Mouse (Mus musculus) brain, adult 2 months (tissue): Measurements from ENCODE around the gene Eid3.
A peak's percentile ranks its signal among the peaks of the same experiment; 100 is the strongest.

ENCODE experiments used
- DNase-seq: peaks from one replicate; pipeline ENCODE4 v3.0.0; 2011; ENCODE audit warnings: low read depth, low spot score

Eid3 gene

DNA sequence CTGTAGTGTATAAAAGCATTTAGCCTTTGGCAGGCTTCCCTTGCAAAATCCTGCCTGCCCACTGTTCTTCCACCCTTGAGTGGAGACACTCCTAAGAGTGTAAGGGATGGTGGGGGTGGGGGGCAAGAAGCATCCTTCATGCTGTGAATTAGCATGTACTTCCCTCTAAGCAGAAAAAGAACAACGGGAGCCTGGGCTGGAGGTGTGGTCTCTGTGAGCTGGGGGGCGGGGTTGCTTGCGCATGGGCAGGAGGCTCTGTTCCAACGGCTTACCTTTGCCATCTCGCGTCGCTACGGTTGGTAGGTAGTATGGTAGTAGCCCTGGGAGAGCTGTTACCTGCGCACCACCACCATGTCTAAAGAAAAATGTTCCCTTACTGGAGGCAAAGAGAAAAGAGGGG lies at the start of gene Eid3:
TSS of gene Eid3 (plus strand) at position 271 of the 400 bp plus-strand sequence.
- peak; percentile 34 for DNase-seq

DNA sequence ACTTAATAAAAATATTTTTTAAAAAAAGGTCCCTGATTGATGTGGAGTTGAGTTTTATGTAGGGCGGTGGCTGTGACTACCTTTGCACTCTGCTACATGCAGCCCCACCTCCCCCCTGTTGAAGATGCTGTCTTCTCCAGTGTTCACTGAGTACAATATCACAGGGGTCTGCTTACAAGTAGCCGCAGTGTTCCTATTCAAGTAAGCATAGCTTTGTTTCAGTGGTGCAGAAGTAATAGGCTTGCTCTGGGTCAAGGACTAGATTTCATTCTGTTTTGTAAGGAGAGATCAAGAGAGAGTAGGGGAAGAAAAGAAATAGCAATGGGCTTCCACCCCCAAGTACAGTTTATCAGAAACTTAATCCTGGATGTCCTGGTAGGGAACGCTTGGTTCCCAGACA lies 48.9 kb upstream of the Eid3 start:
- no peak for DNase-seq

DNA sequence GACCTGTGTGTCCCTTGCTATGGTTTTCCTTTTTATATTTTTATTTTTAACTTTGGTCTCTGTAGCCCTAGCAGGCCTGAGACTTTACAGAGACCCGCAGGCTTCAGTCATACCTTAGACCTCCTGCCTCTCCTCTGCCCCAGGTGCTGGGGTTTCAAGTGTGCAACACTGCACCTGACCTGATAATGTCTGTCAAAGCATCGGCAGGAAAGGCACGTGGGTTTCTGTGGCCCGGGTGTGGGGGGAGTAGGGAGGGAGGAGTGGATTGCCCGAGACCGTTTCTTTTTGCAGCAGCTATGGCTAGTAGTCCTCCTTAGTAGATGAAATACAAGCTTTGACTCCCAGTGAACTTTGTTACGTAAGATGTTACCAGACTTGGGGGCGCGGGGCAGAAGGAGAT lies 48.5 kb upstream of the Eid3 start:
- no peak for DNase-seq

DNA sequence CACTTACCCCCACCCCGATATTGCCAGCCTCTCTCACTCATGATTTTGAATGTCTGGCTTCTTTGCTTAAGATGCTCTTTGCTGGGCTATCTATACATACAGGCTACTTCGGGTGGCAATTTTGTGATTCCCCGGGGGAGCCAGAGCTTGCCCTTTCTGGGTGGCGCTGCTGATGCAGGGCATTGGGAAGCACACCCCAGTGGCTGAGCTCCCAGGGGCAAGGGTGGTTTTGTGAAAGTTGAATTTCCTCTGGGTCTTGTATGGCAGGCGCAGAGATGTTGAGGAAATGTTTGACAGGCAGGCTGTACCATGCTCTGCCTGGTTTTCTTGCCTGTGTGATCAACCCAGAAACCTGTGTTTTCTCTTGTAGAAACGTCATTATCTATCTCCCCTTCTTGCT lies 47.8 kb upstream of the Eid3 start:
- no peak for DNase-seq

DNA sequence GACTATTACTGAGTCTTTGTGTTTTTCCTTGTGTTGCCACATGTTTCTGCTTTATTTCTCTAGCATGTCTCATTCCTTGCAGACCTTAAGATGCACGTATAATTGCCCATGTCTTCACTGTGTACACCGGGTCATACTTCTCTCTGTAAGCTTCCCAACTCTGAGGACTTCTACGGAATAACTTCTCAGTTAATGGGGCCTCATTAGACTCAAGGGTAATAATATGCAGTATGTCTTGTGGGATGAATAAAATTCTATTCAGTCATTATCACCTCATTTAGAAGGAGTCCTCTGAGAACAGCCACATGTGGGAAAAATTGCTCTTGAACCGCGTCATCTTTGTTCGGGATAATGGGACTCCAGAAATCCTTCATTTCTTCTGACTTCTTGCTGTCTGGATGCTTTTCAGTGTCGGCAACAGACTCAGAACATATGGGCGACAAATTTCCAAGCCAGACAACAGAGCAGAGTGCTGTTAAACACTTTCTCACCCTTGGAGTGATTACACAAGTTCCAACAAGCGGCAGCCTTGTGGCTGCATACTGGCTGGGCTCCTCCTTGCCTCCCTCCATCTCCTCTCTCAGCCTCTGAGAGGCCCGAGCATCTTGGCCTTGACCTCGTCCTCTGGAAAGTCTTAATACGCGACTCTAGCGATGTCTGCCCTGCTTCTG lies 43.2 kb upstream of the Eid3 start:
- DNase-seq: no peak

DNA sequence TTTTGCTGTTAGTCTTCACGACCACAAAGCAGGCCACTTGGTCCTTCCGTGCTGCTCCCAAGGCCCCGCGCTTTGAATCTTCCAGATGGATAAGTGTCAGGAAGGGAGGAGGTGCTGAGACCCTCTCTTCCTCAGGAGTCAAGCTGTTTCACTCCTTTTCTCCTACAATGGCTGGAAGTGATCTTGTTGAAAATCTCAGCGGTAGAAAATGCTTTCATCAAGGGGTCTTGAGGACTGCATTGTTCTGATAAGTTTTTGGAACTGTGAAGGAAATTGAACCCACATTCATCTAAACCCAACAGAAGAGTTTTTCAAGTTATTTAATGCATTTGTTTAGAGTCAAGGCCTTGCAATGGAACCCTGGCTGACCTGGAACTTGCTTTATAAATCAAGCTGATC lies 42.6 kb upstream of the Eid3 start:
- no peak for DNase-seq

DNA sequence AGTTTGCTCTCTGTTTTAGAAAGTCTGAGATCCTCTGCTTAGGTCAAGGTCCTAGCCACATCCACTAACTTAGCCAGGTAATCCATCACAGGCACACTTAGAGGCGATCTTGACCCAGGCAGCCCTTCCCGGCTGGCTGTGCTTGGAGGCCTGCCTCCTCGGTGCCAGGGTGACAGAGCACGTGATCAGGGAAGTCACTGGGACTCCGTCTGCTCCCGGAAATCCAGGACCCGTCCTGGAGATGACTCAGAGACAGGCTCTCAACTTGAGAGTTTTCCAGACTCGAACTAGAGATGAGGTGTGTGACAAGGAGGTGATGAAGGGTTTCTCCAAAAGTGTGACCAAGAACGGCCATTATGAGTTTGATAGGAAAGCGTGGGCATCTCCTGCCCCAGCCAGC lies 41.9 kb upstream of the Eid3 start:
- no peak for DNase-seq

DNA sequence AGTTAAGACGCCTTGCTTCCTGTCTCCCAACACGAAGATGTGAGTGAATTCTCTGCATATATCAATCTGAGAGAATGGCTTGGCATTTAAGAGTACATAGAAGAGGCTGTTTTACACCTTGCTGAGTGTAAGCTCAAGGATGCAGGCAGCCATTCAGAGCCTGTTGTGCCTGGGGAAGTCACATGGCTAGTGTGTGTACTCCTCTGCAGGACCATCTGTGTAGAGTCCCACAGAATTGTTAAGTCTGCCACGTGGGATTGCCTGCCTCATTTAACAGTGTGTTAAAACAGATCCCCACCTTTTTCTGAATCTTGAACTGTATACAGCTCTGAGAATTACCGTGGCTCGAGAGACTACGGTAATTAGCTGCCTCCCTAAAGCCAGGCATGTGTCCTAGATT lies 39.9 kb upstream of the Eid3 start:
- peak; percentile 76 for DNase-seq

DNA sequence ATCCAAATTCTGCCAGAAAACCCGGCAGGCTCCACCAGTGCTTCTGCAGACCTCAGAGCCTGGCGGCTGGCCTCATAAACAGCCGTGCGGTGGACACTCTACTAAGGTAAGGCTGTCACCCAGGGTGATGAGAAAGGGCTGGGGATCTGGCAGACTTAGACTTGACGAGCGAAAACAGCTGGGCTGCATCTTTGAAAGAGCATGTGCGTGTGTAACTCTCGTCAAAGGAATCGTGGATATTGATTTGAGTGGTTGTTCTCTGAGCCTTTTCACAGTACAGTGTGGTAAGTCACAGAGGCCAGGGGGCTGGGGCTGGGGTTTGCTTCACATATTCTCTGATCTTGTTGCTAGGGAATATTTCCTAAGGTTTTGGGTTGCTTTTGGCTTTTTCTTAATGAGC lies 32.5 kb upstream of the Eid3 start, which contains the start of gene Txnrd1:
TSS of gene Txnrd1 (plus strand) at position 26 of the 400 bp plus-strand sequence.
- DNase-seq: no peak

DNA sequence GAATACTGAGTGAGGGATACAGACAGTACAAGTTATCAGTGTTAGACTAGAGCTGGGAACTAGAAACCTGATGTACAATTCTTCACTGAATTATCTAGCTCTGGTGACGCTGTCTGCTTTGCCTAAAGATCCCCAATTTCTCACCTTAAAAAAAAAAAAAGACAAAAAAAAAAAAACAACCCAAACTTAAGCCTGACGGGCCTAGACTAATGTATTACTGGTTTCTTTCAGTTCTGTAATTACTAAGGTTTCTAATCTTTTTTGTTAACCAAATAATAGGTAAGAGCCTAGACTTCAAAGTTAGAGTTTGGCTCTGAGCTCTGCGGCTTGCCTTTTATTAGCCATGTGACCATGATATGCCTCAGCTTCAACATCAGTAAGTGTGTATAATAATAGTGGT lies 30.5 kb upstream of the Eid3 start:
- no peak for DNase-seq

DNA sequence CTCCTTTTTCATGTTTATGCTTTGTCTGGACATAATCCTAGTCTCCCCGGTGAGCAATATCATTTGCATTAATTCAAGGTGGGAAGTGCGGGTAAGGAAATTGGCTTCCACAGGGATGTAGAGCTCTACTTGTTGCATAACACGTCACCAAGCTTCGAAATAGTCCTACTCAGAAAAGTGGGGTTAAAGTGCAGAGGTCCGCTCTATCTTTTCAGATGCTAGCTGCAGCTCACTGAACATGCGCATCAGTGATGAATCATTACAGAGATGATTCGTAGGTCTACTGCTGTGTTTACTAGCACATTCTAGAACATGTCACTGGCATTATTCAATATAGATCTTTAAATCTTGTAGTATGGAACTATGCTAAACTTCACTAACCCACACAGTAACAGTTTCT lies 28.0 kb upstream of the Eid3 start:
- no peak for DNase-seq

DNA sequence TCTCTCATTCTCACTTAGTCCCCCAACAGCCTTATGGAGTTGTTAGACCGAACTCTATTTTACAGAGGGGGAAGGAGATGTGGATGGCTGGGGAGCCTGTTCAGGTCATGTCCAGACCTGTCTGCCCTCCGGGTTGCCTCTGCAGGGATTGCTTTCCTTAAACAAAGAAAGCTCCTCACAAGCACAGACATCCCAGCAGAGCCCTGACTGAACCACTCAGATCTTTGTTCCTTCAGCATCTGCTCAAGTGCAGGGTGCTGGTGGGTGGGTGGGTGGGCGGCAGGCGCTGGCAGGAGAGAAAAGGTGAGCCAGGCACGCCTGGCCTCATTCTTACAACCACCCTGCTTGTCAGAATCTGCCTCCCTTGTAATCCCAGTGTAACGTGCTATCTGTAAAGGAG lies 22.3 kb upstream of the Eid3 start:
- DNase-seq: peak; percentile 62

DNA sequence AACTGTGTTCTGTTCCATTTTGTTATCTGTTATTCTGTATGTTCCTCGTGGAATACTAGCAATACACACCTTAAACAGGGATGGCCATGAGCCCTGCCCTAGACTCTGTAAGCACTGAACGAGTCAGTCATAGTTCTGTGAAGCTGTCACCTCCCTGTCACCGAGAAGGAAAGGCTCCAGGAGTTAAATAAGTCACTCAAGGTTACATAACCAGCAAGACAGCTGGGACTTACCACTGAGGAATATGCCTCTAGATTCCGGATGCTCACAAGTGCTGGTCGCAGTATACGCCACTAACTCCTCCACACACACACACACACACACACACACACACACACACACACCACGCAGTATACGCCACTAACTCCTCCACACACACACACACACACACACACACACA lies 21.7 kb upstream of the Eid3 start:
- DNase-seq: peak; percentile 63

DNA sequence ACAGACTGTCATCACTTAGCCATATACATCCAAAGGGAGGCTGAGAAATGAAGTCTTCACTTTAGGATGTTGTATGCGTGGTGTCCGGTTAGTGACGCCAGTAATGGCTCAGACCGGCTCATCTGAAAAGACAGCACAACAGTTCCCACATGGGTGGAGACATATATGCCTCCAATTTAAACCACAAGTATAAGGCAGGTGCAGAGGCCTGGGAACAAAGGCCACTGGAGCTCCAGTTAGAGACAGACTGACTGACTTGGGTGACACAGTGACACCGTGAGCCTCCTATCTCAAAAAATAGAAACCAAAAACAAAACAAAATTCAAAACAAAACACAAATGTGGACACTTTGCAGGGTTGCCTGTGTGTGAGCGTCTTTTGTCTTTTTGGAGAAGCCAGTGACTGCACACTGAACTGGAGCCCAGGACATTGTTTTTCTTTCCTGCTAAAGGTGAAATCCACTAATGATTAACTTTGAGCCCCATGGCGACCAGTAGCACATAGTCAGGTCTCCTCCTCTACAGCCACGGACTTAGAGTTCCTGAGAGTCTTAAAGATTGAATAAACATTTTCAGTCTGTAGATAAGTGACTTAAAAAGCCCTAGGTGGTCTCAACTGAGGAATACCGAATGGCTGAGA lies 18.5 kb upstream of the Eid3 start:
- DNase-seq: no peak

DNA sequence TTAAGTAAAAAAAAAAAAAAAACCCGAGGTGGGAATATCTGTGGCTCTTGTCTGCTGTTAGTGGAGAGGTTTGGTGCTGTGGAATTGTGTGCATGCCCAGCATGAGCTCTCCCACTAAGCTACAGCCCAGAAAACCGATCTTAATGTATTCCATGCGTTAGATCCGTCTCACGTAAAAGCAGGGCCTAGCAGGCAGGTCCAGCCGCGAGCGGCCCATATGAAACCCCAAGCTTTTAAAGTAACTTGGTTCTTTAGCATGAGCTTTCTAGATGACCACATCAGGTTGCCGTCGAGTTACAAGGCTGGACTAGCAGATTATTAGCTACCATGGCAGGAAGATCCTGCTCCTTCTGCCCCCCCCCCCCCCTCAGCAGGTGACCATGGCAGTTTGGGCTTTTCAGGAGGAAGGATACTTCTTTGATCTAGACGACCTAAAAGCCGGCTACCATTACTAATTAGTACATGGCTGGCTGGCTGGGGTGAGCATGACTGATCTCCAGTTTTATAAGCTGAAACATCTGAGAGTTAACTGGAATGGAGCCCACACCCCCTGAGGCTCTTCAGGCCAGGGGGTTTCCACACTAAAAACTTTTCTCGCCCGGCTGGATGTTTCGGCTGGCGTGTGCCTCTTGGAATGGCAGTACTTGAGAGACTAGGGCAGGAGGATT lies 16.6 kb upstream of the Eid3 start:
- DNase-seq: no peak

DNA sequence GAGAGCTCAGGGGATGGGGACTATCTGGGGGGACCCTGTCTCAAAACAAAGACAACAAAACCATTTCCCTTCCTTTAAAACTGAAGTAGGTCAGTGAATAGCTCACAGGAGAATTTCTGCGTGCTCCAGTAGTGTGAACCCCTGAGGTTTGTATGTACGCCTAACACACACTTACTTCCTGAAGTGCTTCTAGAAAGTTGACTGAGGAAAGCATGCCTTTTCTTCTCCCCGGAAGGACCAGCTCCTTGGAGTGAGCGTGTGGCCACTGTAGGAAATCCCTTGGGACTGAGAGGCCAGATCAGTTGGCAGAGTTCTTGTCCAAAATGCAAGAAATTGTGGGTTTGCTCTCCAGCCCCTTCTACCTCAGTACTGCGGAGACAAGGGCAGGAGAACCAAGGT lies 16.1 kb upstream of the Eid3 start:
- no peak for DNase-seq

DNA sequence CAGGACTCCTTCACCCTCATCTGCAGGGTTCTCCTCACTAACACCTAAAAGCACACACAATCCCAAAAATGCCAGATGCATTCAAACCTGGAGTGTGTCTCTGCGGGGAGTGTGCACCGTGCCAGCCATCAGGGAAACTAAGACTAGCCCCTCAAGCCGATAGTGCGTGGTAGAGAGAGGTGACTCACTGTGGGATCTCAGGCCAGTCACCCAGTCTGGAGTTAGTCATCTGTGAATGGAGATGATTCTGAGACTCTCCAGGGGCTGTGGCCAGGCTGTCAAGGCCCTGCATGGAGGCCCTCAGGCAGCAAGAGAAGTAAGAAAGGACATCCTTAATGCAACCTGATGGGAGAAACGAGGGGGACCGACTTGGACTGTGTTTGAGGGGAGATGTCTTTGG lies 14.7 kb upstream of the Eid3 start:
- DNase-seq: no peak

DNA sequence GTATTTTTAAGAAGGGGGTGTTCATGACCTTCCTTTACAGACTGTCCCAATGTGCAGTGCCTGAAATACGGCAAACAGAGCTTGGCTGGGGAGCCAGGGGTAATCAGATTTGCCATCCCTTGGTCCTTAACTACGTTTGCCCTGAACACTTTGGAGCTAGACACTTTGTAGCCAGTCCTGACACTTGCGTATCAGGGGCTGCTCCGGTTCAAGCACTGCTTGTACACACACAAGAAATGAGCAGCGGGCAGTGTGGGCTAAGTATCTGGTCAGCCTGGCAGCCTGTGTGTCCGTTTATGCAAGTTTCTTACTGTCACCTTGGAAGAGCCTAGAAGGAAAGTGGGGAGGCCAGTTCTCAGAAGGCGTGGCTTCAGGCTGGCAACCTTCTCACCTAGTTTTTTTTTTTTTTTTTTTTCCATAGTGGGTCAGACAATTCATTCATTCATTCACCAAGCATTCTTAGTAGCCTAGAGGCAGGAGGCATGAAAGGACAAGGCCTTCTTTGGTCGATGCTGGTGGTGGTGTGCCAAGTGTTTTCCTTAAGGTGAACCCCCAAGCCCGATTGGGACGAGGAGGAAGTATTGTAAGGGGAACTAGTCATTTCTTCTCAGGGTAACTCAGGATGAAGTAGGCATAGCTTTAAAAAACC lies 8.3 kb upstream of the Eid3 start:
- DNase-seq: no peak

DNA sequence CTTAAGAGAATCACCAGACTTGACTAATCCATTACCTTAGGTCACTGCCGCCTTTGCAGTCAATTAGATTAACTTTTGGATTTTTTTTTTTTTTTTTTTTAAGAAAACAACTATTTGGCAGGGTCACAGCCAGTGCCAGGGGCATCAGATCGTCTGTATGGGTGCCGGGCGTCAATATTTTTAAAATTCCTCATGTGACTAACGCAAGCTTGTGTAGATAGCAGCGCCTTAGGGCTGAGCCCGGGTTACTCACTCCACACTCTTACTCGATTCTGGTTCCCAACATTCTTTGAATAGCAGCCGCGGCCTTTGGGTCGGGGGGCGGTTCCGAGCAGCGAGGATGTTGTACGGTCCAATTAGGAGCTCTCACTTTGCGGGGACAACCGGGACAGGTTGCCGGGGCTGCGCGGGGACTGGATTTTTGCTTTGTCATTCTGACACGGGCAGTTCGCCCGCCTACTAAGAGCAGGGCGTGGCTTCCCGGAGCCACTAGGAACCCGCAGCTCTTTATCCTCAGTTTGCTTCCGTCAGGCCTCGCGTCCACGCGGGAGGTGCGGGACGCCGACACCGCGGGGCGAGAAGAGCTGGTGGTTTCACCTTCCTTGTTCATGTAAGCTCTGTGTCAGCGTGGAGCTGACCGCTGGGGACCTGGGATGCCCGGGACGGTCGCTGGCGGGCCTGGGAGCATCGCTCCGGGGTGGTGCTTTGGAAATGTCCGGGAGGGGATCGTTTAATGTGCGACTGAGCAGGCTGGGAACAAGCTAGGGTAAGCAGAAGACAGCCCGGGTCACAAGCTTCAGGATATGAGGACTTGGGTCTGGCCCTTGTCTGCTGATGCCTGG lies 7.5 kb upstream of the Eid3 start:
- DNase-seq: peak; percentile 98

DNA sequence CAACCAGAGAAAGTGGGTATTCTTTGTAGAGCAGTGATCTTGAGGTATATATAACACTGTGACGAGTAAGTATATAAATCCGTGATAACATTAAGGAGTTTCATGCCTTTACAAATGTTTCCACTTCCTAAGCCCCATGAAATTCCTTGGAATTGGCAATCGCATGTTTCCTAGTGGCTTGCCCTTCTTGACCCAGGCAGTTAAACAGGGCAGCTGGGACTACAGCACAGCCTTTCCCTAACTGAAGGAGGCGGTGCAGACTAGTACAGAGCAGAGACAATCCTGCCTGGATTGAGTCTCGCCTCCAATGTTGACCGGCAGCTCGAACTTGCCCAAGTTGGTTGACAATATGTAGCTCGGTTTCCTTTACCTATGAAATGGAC lies 6.9 kb upstream of the Eid3 start:
- peak; percentile 66 for DNase-seq

DNA sequence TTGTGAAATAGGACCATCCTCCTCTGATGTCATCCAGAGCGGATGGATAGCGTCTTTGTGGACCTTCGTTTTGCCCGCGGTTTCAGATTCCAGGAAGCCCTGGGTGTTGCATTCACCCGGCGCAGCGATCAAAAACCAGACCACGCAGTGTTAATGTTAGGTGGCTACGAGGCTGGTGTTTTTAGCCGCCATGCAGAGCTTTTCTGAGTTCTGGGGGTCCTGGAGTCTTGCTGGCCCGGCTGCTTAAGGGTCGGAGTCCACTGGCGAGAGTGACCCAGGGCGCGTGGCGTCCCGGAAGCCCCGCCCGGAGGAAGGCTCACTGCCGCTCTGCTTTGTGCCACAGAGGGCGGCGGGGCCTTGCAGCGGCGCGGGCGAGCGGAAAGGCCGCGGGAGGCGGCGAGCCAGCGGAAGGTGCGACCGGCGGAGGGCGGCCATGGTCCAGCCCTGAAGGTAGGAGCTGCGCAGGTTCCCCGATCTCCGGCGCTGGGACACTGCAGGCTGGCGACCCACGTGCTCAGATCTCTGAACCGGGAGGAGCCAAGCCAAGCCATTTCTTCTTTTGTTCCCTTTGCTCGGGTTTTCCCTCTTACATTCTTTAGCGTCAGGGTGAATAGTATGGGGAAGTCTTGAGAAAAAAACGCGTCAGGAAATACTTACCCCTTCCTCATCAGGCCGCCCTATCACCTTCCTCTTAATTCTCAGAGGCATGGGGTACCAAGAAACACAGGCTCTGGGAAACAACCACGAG lies 6.1 kb upstream of the Eid3 start:
- peak; percentile 81 for DNase-seq
